ENCODE assay signal across 14 mouse cellular contexts in genomic region chr10:121983993-121984610, GRCm38 (mm10).
DNase-seq lines count a peak whose midpoint lies in the region; ATAC-seq and TF ChIP-seq lines count a peak whose summit lies in the region.
"Had no signal": no experiment of that assay in that cellular context is flagged by ENCODE, and none has a peak within 500 bp of the region (broad histone marks: within the 10 kb centered on the region; RNA-seq: fewer than 3 reads in every experiment).

No protein-coding gene starts in this region.

- no peaks in the 10 kb centered on the region for H3K4me1 ChIP-seq in forebrain, postnatal 0 days (ENCODE audit: insufficient read depth)
- H3K4me1 ChIP-seq: midbrain, embryonic 15.5 days had no signal

- H3K9ac ChIP-seq in forebrain, postnatal 0 days: no peak overlapping the region
- H3K9ac ChIP-seq: embryonic facial prominence, embryonic 12.5 days; midbrain, embryonic 15.5 days had no signal

- WGBS in forebrain, postnatal 0 days: 81% methylated on average over 10 of the region's 10 CpGs

- intact Hi-C loops in heart, postnatal 25 days (cut with DNase I): no loop called here

- H3K4me3 ChIP-seq in forebrain, postnatal 0 days (ENCODE audit: low read depth, low read length): no peak overlapping the region
- H3K4me3 ChIP-seq: embryonic facial prominence, embryonic 12.5 days; midbrain, embryonic 15.5 days had no signal

- peak; percentile 4 for DNase-seq in adrenal gland, postnatal 25 days
- DNase-seq in adrenal gland, postnatal 4 days (ENCODE audit: low spot score in 2 of 2): no peak
- DNase-seq in ES-CJ7 (ENCODE audit: low read depth, low spot score): peak; percentile 11
- peak; percentile 21 for DNase-seq in heart, postnatal 25 days (ENCODE audit: low spot score)
- peak; percentile 89 for DNase-seq in kidney, postnatal 10 days
- no peak for DNase-seq in urinary bladder, adult 18-20 months (ENCODE audit: low spot score in 2 of 2)
- no peak for DNase-seq in forebrain, postnatal 0 days
- no peak for DNase-seq in frontal cortex, postnatal 36 days (ENCODE audit: low spot score in 2 of 2)
- DNase-seq: liver; lung, postnatal 10 days; right cerebral cortex, adult 18-20 months; thymus, adult 2 months had no signal

- no peaks in the 10 kb centered on the region for H3K27me3 ChIP-seq in forebrain, postnatal 0 days (ENCODE audit: insufficient read depth, low read length)
- H3K27me3 ChIP-seq: embryonic facial prominence, embryonic 12.5 days; midbrain, embryonic 15.5 days had no signal

- H3K9me3 ChIP-seq in forebrain, postnatal 0 days (ENCODE audit: low read length): no peaks in the 10 kb centered on the region
- H3K9me3 ChIP-seq: embryonic facial prominence, embryonic 12.5 days; midbrain, embryonic 15.5 days had no signal

- no peaks in the 10 kb centered on the region for H3K36me3 ChIP-seq in forebrain, postnatal 0 days (ENCODE audit: insufficient read depth)
- H3K36me3 ChIP-seq: embryonic facial prominence, embryonic 12.5 days; midbrain, embryonic 15.5 days had no signal

- no peak for TF ChIP-seq CTCF in forebrain, postnatal 0 days (IDR thresholded peaks at IDR 0.05; ENCODE audit: low read depth)

- no peak overlapping the region for H3K4me2 ChIP-seq in forebrain, postnatal 0 days (ENCODE audit: low read depth)
- H3K4me2 ChIP-seq: embryonic facial prominence, embryonic 12.5 days; midbrain, embryonic 15.5 days had no signal

- H3K27ac ChIP-seq in forebrain, postnatal 0 days (ENCODE audit: low read depth, low read length): no peak overlapping the region
- H3K27ac ChIP-seq: embryonic facial prominence, embryonic 12.5 days; midbrain, embryonic 15.5 days had no signal

- ATAC-seq in forebrain, postnatal 0 days: no peak
- ATAC-seq: midbrain, embryonic 15.5 days had no signal

Comparison
In these comparisons a context has a peak if more than half of its experiments do, and no peak if none do; other contexts are left out.
1. DNase-seq: peak in adrenal gland, postnatal 25 days (single experiment), ES-CJ7 (single experiment), heart, postnatal 25 days (single experiment) and kidney, postnatal 10 days (single experiment); none in adrenal gland, postnatal 4 days (0 of 2), urinary bladder, adult 18-20 months (0 of 2), forebrain, postnatal 0 days (single experiment) and frontal cortex, postnatal 36 days (0 of 2).